Mouse (Mus musculus) bone marrow macrophage, adult 2 months (primary cell): ENCODE measurements around the gene Pgls.

Source experiments
- CTCF ChIP-seq: IDR thresholded peaks from 2 replicates; pipeline ENCODE4 v1.5.1; 2012; ENCODE audit warnings: low read depth, mild to moderate bottlenecking, low read length, moderate library complexity
- POLR2A ChIP-seq: IDR thresholded peaks from 2 replicates; pipeline ENCODE4 v1.6.1; 2012; ENCODE audit warnings: mild to moderate bottlenecking, low read depth, low read length, borderline replicate concordance

GRCm38 (mm10) chr8:71601939-71602665 lies 10.1 kb downstream of the Pgls start:
- no peak for TF ChIP-seq POLR2A
- TF ChIP-seq CTCF = no peak
